Mouse (Mus musculus): ENCODE measurements around the gene Ddx6.

Gene Ddx6

DNA sequence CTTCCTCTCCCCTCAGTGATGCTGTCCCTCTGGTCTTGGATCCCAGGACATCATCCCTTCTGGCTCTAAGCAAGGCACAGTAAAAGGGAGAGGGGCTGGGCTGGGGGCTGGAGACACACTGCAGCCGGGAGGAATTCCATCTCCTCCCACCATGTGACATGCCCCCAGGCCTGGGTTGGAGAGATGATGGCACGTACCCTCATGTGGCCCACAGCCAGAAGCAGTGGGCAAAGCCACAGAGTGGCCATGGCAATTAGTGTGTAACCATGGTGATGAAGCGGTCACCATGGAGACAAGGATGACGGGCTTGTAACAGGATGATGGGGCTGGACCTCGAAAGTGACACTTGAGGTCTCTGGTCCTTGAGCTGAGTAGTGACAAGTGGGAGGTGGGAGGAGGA, 81.9 kb downstream of the Ddx6 start:
- DNase-seq (ENCODE audit: low spot score in 2 of 2) = no peak

DNA sequence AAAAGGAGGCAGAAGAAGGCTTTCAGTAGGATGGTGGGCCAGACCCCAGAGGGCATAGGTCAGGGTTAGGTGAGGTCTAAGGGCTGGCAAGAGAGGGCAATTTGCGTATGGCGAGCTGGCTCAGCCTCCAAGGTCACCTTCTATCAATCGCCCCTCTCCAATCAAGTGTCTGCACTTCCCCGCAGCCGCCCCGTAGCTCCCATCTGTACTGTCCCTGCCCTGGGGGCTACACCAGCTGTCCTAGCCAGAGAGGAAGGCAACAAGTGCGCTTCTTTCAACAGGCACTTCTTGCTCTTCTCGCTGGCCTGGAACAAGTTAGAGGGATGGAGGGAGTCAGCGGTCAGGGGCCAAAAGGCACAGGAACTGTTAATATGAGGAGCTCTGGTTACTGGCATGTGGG, 83.3 kb downstream of the Ddx6 start:
- no peak for DNase-seq (ENCODE audit: low spot score in 2 of 2)
